Mouse (Mus musculus): ENCODE results near the gene Slco6d1.
"Not testable (repeated sequence)": the region's sequence is repeated elsewhere in the genome, so short reads cannot be mapped to it uniquely, and the experiment has no call there.

GRCm38 (mm10) chr1:98528368-98528767, 107.4 kb downstream of the Slco6d1 start:
- TF ChIP-seq POLR2A (IDR thresholded peaks at IDR 0.05; ENCODE audit: borderline replicate concordance, extremely low read depth, low read depth, low read length); CTCF (IDR thresholded peaks at IDR 0.05; ENCODE audit: insufficient read depth, low read length): not testable (repeated sequence)

All from lung, adult 2 months (tissue).